Mouse (Mus musculus) C3H10T1/2 (cell line): ENCODE results near the gene Svep1. TPM values are rescaled to one million over a fixed set of nuclear protein-coding genes. Genes with fewer than 3 reads are reported as not detected.

Source experiments
- polyA plus RNA-seq, 2 experiments: library from polyadenylated mRNA; unstranded; fragments of >200 nt; fragmentation: generic; extraction: Trizol; gene quantifications; one replicate each; pipeline ENCODE4 v1.2.1; 2012; ENCODE audit warnings: missing spikeins in 2 of 2

Gene Svep1
- polyA plus RNA-seq: 10 to 100 TPM in 1 of 2 experiments, under 1 TPM in 1; 0.07 to 13.2 TPM

DNA sequence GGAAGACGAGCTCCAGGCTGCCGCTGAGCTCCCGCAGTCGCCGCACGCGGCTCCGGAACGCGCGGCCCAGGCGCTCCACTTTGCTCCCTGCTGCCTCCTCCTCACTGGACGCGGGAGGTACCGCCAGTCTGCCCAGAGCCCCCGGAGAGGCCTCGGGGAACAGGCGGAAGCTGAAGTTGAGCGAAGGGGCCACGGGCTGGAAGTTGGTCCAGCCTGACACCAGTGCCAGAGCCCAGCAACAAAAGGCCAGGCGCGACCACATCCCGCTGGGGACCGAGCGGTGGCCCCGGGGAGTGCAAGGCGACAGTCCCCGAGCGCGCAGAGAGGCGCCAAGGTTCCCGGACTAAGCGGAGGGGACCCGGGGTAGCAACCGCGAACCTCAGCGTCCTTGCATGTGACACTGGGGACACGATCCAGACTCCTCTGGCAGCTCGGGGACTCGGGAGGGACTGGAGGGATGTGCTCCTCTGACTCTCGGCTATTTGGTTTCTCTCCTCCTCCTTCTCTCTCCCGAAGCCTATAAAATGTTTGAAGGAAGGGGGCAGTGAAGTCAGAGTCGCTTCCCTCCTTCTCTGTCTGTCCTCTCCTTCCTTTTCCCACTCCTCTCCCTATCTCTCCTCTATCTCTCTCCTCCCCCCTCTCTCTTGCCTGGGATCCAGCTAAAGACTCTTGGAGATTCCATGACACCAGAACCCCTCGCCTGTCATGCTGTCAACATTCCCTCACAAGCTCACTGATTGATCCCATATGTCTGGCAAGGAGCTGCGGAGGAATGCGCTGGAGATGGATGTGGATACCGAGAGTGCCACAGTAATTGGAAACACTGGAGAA is at the start of gene Svep1:
Gene Svep1 (minus strand): TSS at position 745 of the 831 bp plus-strand sequence.

GRCm38 (mm10) chr4:58009024-58009423 is 197.6 kb downstream of the Svep1 start, which contains the start of gene Txndc8:
Gene Txndc8, minus strand, starts transcription at chr4:58009124.

Other genes starting within 250 kb of the Svep1 start
- gene Txndc8, start 197.7 kb downstream of the Svep1 start, polyA plus RNA-seq: not detected
- not detected for gene Musk, start 79.1 kb upstream of the Svep1 start, polyA plus RNA-seq